Mouse (Mus musculus) kidney, postnatal 0 days (tissue): ENCODE measurements around the gene Prex1. TPM values are rescaled to one million over a fixed set of nuclear protein-coding genes. Genes with fewer than 3 reads are reported as not detected.

ENCODE experiments used
- ATAC-seq: fragments of 200-750 bp; cut with Nextera tagmentation; replicated peaks from 2 replicates; pipeline ENCODE4 v1.8.0; 2017; ENCODE audit warnings: low read depth, moderate number of reproducible peaks, moderate TSS enrichment, moderate library complexity; ENCODE audit not compliant: low FRiP score
- DNase-seq: peaks from one replicate; pipeline ENCODE4 v3.0.0-alpha.2; 2016; ENCODE audit warnings: low spot score
- H3K27ac ChIP-seq: fragments of 300-500 bp; sonication (generic); 2 replicates; pipeline ENCODE4 v1.5.1; 2014; ENCODE audit warnings: mild to moderate bottlenecking
- H3K27me3 ChIP-seq: fragments of 300-500 bp; sonication (generic); 2 replicates; pipeline ENCODE4 v1.6.1; 2014; ENCODE audit warnings: low read length, mixed read lengths; ENCODE audit not compliant: insufficient read depth
- H3K36me3 ChIP-seq: fragments of 300-500 bp; sonication (generic); 2 replicates; pipeline ENCODE4 v1.6.1; 2014; ENCODE audit warnings: low read length, mixed read lengths; ENCODE audit not compliant: insufficient read depth
- H3K4me1 ChIP-seq: fragments of 300-500 bp; sonication (generic); replicated peaks from 2 replicates; pipeline ENCODE4 v1.6.1; 2014; ENCODE audit warnings: antibody characterized with exemption, low read length, mixed read lengths; ENCODE audit not compliant: insufficient read depth
- H3K4me2 ChIP-seq: fragments of 300-500 bp; sonication (generic); 2 replicates; pipeline ENCODE4 v1.6.1; 2014; ENCODE audit warnings: mild to moderate bottlenecking, low read length, moderate library complexity, mixed read lengths
- H3K4me3 ChIP-seq: fragments of 300-500 bp; sonication (generic); replicated peaks from 2 replicates; pipeline ENCODE4 v1.5.1; 2014; ENCODE audit warnings: low read depth, low read length
- H3K9ac ChIP-seq: fragments of 300-500 bp; sonication (generic); 2 replicates; pipeline ENCODE4 v1.6.1; 2014; ENCODE audit warnings: low read depth, low read length
- H3K9me3 ChIP-seq: fragments of 300-500 bp; sonication (generic); replicated peaks from 2 replicates; pipeline ENCODE4 v1.6.1; 2016; ENCODE audit warnings: low read length, inconsistent platforms, mixed read lengths
- CTCF ChIP-seq: IDR thresholded peaks from 2 replicates; pipeline ENCODE4 v1.5.1; 2016; ENCODE audit warnings: antibody characterized with exemption, low read depth, mild to moderate bottlenecking, moderate library complexity
- WGBS: fragments of 180-500 bp; shearing (Covaris S2); extraction: QIAGEN DNeasy Blood & Tissue Kit; methylation state at CpG from one replicate; pipeline ENCODE4 v1.1.7; 2014; 5-methylcytosine and 5-hydroxymethylcytosine counted together
- polyA plus RNA-seq: library from polyadenylated mRNA; unstranded; fragments of >200 nt; fragmentation: Nextera tagmentation; extraction: Ambion mirVana; gene quantifications from 2 replicates; pipeline ENCODE4 v1.2.1, GENCODE M21; 2015

Gene Prex1
- polyA plus RNA-seq, 1 experiment from 2014 or later = 9.8 TPM

DNA sequence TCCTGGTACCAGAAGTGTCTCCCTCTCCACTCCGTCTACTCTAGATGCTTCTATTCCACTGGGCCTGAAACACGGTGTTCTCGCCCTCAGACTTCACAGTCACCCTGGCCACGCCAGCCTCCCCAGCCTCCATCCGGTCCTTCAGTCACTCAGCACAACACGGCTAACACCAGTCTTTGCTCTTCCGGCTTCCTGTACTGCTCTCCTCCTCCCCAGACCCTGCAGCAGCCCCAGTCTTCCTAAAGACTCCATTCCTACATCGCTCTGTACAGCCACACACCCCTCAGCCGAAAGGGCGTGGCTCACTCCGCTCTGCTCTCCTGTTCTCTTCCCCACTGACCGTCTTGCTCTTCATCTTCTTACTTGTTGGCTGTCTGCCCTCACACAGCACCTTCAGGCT is 39.7 kb downstream of the Prex1 start:
- 71% methylated on average over 12 of the region's 12 CpGs for WGBS
- no peak for ATAC-seq
- H3K36me3 ChIP-seq = no peaks in the 10 kb centered on the region
- no peak overlapping the region for H3K4me3 ChIP-seq
- H3K27me3 ChIP-seq = no peaks in the 10 kb centered on the region
- no peak for TF ChIP-seq CTCF
- no peak overlapping the region for H3K9ac ChIP-seq
- no peak for DNase-seq
- H3K4me2 ChIP-seq = no peak overlapping the region
- 0 out of 2 replicates have a peak, but pooled peaks cover 4% of the 10 kb centered on the region for H3K4me1 ChIP-seq
- H3K27ac ChIP-seq = no peak overlapping the region
- no peaks in the 10 kb centered on the region for H3K9me3 ChIP-seq

DNA sequence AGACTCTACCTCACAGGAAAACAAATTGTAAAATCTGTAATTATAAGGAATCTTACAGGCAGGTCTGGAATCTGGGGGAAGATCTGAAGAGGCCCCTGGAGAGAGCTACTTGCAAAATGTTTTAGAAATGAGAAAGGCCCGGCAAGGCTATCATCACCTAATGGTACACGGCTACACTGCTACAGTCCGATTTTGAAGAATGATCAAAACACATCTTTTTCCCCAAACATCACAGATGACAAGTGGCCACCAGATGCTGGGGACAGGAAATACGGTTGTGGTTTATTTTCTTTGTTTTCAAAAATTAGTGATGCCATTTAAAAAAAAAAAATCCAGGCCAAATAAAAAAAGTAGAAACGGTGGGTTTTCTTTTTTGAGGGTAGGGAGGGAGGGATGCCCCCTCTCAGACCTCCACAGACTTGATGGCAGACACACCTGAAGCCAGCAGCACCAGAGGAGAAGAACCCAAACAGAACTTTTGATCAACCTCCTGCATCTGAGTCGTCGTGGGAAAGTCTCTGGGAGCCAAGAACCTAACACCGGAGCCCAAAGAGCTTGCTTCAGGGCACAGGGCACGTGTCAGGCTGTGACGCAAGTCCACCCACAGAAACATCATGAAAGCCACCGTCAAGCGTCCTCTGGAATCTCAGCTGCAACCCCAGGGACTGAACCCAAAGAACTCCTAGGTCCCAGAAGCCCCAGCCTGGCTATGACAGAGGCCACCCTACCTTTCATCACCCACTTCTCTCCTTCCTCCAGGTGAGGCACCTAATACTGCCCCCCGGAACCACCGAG is 41.3 kb downstream of the Prex1 start:
- ATAC-seq (no peak), DNase-seq (no peak)
- H3K36me3 ChIP-seq = no peaks in the 10 kb centered on the region
- no peaks in the 10 kb centered on the region for H3K27me3 ChIP-seq
- H3K27ac ChIP-seq = no peak overlapping the region
- H3K4me1 ChIP-seq = peaks cover 6% of the 10 kb centered on the region; the same call in 1 of the 2 replicates
- WGBS = 75% methylated on average over 14 of the region's 14 CpGs
- no peak overlapping the region for H3K4me2 ChIP-seq
- H3K4me3 ChIP-seq = no peak overlapping the region
- no peak for TF ChIP-seq CTCF
- H3K9ac ChIP-seq = no peak overlapping the region
- no peaks in the 10 kb centered on the region for H3K9me3 ChIP-seq

DNA sequence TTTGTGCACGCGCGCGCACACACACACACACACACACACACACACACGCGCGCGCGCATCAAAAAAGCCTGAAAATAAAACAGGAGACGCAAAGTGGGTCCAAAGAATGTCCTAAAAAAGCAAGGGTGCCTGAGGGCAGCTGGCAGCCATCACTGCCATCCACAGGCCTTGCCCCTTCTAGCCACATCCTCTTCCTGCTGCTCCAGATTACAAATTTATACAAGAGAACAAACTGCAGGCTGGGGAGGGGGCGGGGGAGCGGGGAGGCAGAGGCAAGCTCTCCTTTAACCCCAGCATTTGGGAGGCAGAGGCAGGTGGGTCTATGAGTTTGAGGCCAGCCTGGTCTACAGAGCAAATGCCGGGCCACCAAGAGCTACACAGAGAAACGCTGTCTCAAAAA is 42.0 kb downstream of the Prex1 start:
- H3K9me3 ChIP-seq = no peaks in the 10 kb centered on the region
- WGBS = 87% methylated on average over 14 of the region's 14 CpGs
- H3K27me3 ChIP-seq = no peaks in the 10 kb centered on the region
- ATAC-seq (no peak), DNase-seq (no peak)
- H3K36me3 ChIP-seq = no peaks in the 10 kb centered on the region
- TF ChIP-seq CTCF = no peak
- no peak overlapping the region for H3K27ac ChIP-seq
- H3K9ac ChIP-seq = no peak overlapping the region
- peaks cover 6% of the 10 kb centered on the region; the same call in 1 of the 2 replicates for H3K4me1 ChIP-seq
- no peak overlapping the region for H3K4me3 ChIP-seq
- H3K4me2 ChIP-seq = no peak overlapping the region

DNA sequence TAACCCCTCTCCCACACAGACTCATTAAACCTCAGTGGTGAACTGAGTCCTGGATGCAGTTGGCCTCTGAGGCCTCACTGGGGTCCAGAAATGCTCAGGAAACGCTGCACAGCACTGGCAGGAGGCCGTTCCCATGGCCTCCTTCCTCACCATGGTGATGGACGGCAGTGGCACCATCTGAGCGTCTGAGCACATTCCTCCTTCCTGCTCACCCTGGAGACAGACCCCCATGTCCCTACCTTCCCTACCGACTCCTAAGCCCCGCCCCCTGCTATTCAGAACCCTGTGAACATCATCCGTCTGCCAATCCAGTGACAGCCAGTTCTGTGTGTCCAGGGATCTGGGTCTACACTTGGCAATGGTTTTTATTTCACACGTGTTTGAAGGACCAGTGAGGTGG is 42.6 kb downstream of the Prex1 start:
- Histone ChIP-seq H3K9ac (no peak overlapping the region), H3K4me1 (peaks cover 6% of the 10 kb centered on the region; the same call in 1 of the 2 replicates), H3K9me3 (no peaks in the 10 kb centered on the region), H3K4me3 (no peak overlapping the region), H3K36me3 (no peaks in the 10 kb centered on the region), H3K27ac (no peak overlapping the region), H3K27me3 (no peaks in the 10 kb centered on the region), H3K4me2 (no peak overlapping the region)
- TF ChIP-seq CTCF = no peak
- DNase-seq = no peak
- 17% methylated on average over 8 of the region's 8 CpGs for WGBS
- ATAC-seq = no peak

DNA sequence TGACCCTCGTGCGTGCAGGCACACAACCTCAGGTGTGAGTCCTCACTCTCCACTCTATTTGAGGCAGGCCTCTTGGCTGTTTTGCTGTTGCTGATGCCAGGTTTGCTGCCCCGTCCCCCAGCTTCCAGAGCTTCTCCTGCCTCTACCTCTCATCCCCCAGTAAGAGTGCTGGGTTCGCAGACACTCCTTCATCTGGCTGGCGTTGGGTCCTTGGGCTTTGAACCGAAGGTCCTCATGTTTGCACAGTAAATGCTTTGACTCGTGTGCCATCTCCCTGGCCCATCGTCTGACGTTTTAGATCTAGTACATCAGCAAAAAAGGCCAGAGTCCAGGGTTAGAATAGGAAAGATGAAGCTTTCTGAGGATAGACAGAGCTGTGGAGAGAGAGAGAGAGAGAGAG is 43.7 kb downstream of the Prex1 start:
- 75% methylated on average over 9 of the region's 9 CpGs for WGBS

DNA sequence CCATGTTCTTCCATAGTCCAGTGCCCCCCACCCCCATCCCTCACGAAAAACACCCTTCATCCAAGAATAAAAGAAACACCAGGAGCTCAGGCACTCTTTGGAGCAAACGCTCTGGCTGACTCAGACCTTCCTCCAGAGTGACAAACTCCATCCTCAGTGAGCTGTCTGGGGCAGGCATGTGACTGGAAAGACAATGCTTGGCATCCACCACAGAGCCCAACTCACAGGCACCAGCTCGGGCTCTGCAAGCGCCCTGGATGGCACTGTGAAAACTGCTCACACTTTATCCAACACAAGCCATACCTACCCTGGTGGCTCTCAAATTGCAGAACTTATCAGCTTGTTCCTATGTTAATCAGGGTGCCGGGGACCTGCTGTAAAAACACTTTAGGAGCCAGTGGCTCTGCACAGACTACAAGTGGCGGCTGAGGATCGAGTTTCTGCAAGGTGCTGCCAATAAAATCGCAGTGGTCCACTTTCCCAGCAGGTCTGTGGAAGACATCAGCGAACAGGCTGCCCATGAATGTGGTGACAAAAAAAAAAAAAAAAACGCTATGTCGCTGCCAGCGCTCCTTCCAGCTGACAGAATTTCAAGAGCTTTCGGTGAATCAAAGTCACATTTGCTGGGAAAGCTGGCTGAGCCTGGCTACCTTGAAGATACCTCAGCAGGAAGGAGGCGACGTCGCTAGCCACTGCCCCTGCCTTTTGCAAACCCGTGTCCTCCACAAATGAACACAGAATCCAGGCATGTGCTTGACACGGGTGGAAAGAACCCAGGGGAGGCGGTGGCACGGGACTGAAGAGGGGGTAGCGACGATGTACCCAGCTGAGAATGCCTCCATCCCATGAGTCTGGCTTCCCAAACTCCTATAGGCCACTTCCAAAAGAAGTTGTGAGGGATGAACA is 45.6 kb downstream of the Prex1 start:
- ATAC-seq = no peak

More for the DNA sequence above, 43.7 kb downstream of the Prex1 start:
- TF ChIP-seq CTCF = no peak
- ATAC-seq (no peak), DNase-seq (no peak)
- Histone ChIP-seq H3K36me3 (no peaks in the 10 kb centered on the region), H3K27ac (no peak overlapping the region), H3K4me1 (peaks cover 6% of the 10 kb centered on the region; the same call in 1 of the 2 replicates), H3K4me3 (no peak overlapping the region), H3K9ac (no peak overlapping the region), H3K4me2 (no peak overlapping the region), H3K27me3 (no peaks in the 10 kb centered on the region), H3K9me3 (no peaks in the 10 kb centered on the region)

More for the DNA sequence above, 45.6 kb downstream of the Prex1 start:
- no peak overlapping the region for H3K4me3 ChIP-seq
- no peak overlapping the region for H3K27ac ChIP-seq
- H3K27me3 ChIP-seq = no peaks in the 10 kb centered on the region
- H3K4me2 ChIP-seq = no peak overlapping the region
- 29% methylated on average over 22 of the region's 22 CpGs for WGBS
- H3K9ac ChIP-seq = no peak overlapping the region
- H3K9me3 ChIP-seq = no peaks in the 10 kb centered on the region
- no peak for DNase-seq
- TF ChIP-seq CTCF = no peak
- peaks cover 6% of the 10 kb centered on the region; the same call in 1 of the 2 replicates for H3K4me1 ChIP-seq
- no peaks in the 10 kb centered on the region for H3K36me3 ChIP-seq
